Mouse (Mus musculus): ENCODE measurements at regions not wholly inside any gene's neighbourhood (a gene's known extent, or its start where the extent isn't known, plus 50 kb on each side); places are given as distances from the start of the nearest gene placed in this dataset.
A peak's percentile ranks its signal among the peaks of the same experiment; 100 is the strongest.

- H3K79me2 ChIP-seq (ENCODE audit: control insufficient read depth, insufficient read depth): no peaks in the 10 kb centered on the region
- no peaks in the 10 kb centered on the region for H3K36me3 ChIP-seq (ENCODE audit: control insufficient read depth, insufficient read depth)
- no peak overlapping the region for H3ac ChIP-seq (ENCODE audit: control insufficient read depth, insufficient read length)
- no peaks in the 10 kb centered on the region for H3K27me3 ChIP-seq (ENCODE audit: control insufficient read depth, insufficient read depth, insufficient read length)
- peak overlapping the region; percentile 78 for H3K4me2 ChIP-seq (ENCODE audit: low read depth)
- TF ChIP-seq SRF (IDR thresholded peaks at IDR 0.05; ENCODE audit: control insufficient read depth, insufficient read length, low read depth) (no peak), TCF3 (IDR thresholded peaks at IDR 0.05; ENCODE audit: insufficient read length, low read depth) (no peak), POLR2A (IDR thresholded peaks at IDR 0.05; ENCODE audit: insufficient read length, low read depth) (no peak), REST (IDR thresholded peaks at IDR 0.05; ENCODE audit: insufficient read depth, insufficient read length) (no peak), CEBPB (IDR thresholded peaks at IDR 0.05; ENCODE audit: insufficient read depth, poor library complexity, severe bottlenecking) (no peak), TCF12 (IDR thresholded peaks at IDR 0.05; ENCODE audit: insufficient read depth, poor library complexity, severe bottlenecking) (no peak), MYOD1 (IDR thresholded peaks at IDR 0.05; ENCODE audit: control insufficient read depth in 1 of 3, insufficient read length in 2 of 3, low read depth in 2 of 3) (no peak), POLR2AphosphoS2 (IDR thresholded peaks at IDR 0.05; ENCODE audit: insufficient read length, low read depth) (no peak), E2F4 (IDR thresholded peaks at IDR 0.05; ENCODE audit: insufficient read depth) (no peak), MAX (IDR thresholded peaks at IDR 0.05; ENCODE audit: low read depth) (no peak), MYOG (IDR thresholded peaks at IDR 0.05; ENCODE audit: control insufficient read depth in 1 of 3, insufficient read depth in 1 of 3, insufficient read length in 2 of 3, low read depth in 2 of 3) (no peak), USF1 (IDR thresholded peaks at IDR 0.05; ENCODE audit: low read depth) (no peak)
- H3K4me3 ChIP-seq: peak overlapping the region; percentile 9
These were observed 240.2 kb upstream of the Cxcr4 start for GRCm38 (mm10) chr1:128832201-128832883.

DNA sequence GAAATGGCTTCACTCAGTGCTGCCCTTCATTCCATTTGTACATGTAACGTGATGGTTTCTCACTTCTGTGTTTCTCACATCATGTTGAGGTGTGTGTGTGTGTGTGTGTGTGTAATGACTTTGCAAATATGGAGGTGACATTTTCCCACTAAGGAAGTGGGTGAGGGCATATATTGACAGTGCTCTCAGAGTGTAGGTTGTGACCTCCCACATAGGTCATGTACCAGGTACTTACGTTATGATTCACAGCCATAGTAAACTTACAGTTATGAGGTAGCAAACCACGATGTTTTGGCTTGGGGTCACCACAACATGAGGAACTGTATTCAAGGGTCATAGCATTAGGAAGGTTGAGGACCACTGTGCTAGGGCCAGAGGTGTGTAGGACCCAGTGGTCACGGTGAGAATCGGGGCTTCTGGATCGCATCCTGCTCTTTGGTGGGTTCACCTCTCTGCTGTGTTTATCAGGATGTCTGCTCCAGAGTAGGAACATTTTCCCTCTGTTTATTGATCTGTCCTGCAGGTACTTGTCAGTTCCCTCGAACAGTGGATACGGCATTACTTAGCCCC, 238.7 kb upstream of the Cxcr4 start:
- Histone ChIP-seq H3K27me3 (ENCODE audit: control insufficient read depth, insufficient read depth, insufficient read length) (no peaks in the 10 kb centered on the region), H3K79me2 (ENCODE audit: control insufficient read depth, insufficient read depth) (no peaks in the 10 kb centered on the region), H3K36me3 (ENCODE audit: control insufficient read depth, insufficient read depth) (no peaks in the 10 kb centered on the region), H3ac (ENCODE audit: control insufficient read depth, insufficient read length) (no peak overlapping the region), H3K4me3 (no peak overlapping the region), H3K4me2 (ENCODE audit: low read depth) (no peak overlapping the region)
- TF ChIP-seq POLR2AphosphoS2 (IDR thresholded peaks at IDR 0.05; ENCODE audit: insufficient read length, low read depth) (no peak), MYOD1 (IDR thresholded peaks at IDR 0.05; ENCODE audit: control insufficient read depth in 1 of 3, insufficient read length in 2 of 3, low read depth in 2 of 3) (no peak), USF1 (IDR thresholded peaks at IDR 0.05; ENCODE audit: low read depth) (no peak), MYOG (IDR thresholded peaks at IDR 0.05; ENCODE audit: control insufficient read depth in 1 of 3, insufficient read depth in 1 of 3, insufficient read length in 2 of 3, low read depth in 2 of 3) (no peak), TCF12 (IDR thresholded peaks at IDR 0.05; ENCODE audit: insufficient read depth, poor library complexity, severe bottlenecking) (no peak), REST (IDR thresholded peaks at IDR 0.05; ENCODE audit: insufficient read depth, insufficient read length) (no peak), MAX (IDR thresholded peaks at IDR 0.05; ENCODE audit: low read depth) (no peak), TCF3 (IDR thresholded peaks at IDR 0.05; ENCODE audit: insufficient read length, low read depth) (no peak)

DNA sequence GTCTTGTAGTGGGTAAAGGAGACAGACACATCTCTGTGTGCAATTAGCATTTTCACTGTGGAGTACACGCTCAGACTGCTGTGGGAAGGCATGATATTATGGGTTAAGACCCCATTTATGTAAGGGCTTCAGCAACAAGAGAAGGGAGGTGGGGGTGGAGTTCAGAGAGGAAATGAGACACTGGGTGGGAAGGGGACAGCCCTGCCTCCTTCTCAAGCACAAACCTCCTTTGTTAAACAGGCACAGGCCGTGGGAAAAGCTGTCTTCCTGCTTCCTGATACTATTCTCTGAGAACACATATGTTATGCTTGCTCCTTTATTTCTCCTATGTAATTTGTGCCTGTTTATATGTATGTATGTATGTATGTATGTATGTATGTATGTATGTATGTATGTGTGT, 237.4 kb upstream of the Cxcr4 start:
- H3K79me2 ChIP-seq (ENCODE audit: control insufficient read depth, insufficient read depth): no peaks in the 10 kb centered on the region
- no peak overlapping the region for H3K4me3 ChIP-seq
- no peak overlapping the region for H3K4me2 ChIP-seq (ENCODE audit: low read depth)
- TF ChIP-seq TCF12 (IDR thresholded peaks at IDR 0.05; ENCODE audit: insufficient read depth, poor library complexity, severe bottlenecking) (no peak), REST (IDR thresholded peaks at IDR 0.05; ENCODE audit: insufficient read depth, insufficient read length) (no peak), USF1 (IDR thresholded peaks at IDR 0.05; ENCODE audit: low read depth) (no peak), E2F4 (IDR thresholded peaks at IDR 0.05; ENCODE audit: insufficient read depth) (no peak), TCF3 (IDR thresholded peaks at IDR 0.05; ENCODE audit: insufficient read length, low read depth) (no peak), MYOD1 (IDR thresholded peaks at IDR 0.05; ENCODE audit: control insufficient read depth in 1 of 3, insufficient read length in 2 of 3, low read depth in 2 of 3) (no peak), MYOG (IDR thresholded peaks at IDR 0.05; ENCODE audit: control insufficient read depth in 1 of 3, insufficient read depth in 1 of 3, insufficient read length in 2 of 3, low read depth in 2 of 3) (no peak), POLR2A (IDR thresholded peaks at IDR 0.05; ENCODE audit: insufficient read length, low read depth) (no peak), CEBPB (IDR thresholded peaks at IDR 0.05; ENCODE audit: insufficient read depth, poor library complexity, severe bottlenecking) (no peak), POLR2AphosphoS2 (IDR thresholded peaks at IDR 0.05; ENCODE audit: insufficient read length, low read depth) (no peak), SRF (IDR thresholded peaks at IDR 0.05; ENCODE audit: control insufficient read depth, insufficient read length, low read depth) (no peak), MAX (IDR thresholded peaks at IDR 0.05; ENCODE audit: low read depth) (no peak)
- H3ac ChIP-seq (ENCODE audit: control insufficient read depth, insufficient read length): no peak overlapping the region
- no peaks in the 10 kb centered on the region for H3K36me3 ChIP-seq (ENCODE audit: control insufficient read depth, insufficient read depth)
- no peaks in the 10 kb centered on the region for H3K27me3 ChIP-seq (ENCODE audit: control insufficient read depth, insufficient read depth, insufficient read length)

- H3K4me2 ChIP-seq (ENCODE audit: low read depth): no peak overlapping the region
- H3K27me3 ChIP-seq (ENCODE audit: control insufficient read depth, insufficient read depth, insufficient read length): no peaks in the 10 kb centered on the region
- H3K36me3 ChIP-seq (ENCODE audit: control insufficient read depth, insufficient read depth): no peaks in the 10 kb centered on the region
- no peak overlapping the region for H3ac ChIP-seq (ENCODE audit: control insufficient read depth, insufficient read length)
- TF ChIP-seq MAX (IDR thresholded peaks at IDR 0.05; ENCODE audit: low read depth): no peak
- no peak for TF ChIP-seq TCF3 (IDR thresholded peaks at IDR 0.05; ENCODE audit: insufficient read length, low read depth)
- TF ChIP-seq REST (IDR thresholded peaks at IDR 0.05; ENCODE audit: insufficient read depth, insufficient read length): no peak
- no peak for TF ChIP-seq MYOG (IDR thresholded peaks at IDR 0.05; ENCODE audit: control insufficient read depth in 1 of 3, insufficient read depth in 1 of 3, insufficient read length in 2 of 3, low read depth in 2 of 3)
- no peak for TF ChIP-seq SRF (IDR thresholded peaks at IDR 0.05; ENCODE audit: control insufficient read depth, insufficient read length, low read depth)
- no peak for TF ChIP-seq E2F4 (IDR thresholded peaks at IDR 0.05; ENCODE audit: insufficient read depth)
- TF ChIP-seq POLR2A (IDR thresholded peaks at IDR 0.05; ENCODE audit: insufficient read length, low read depth): no peak
- TF ChIP-seq USF1 (IDR thresholded peaks at IDR 0.05; ENCODE audit: low read depth): no peak
- no peak for TF ChIP-seq POLR2AphosphoS2 (IDR thresholded peaks at IDR 0.05; ENCODE audit: insufficient read length, low read depth)
- TF ChIP-seq TCF12 (IDR thresholded peaks at IDR 0.05; ENCODE audit: insufficient read depth, poor library complexity, severe bottlenecking): no peak
- TF ChIP-seq MYOD1 (IDR thresholded peaks at IDR 0.05; ENCODE audit: control insufficient read depth in 1 of 3, insufficient read length in 2 of 3, low read depth in 2 of 3): no peak
- TF ChIP-seq CEBPB (IDR thresholded peaks at IDR 0.05; ENCODE audit: insufficient read depth, poor library complexity, severe bottlenecking): no peak
- no peaks in the 10 kb centered on the region for H3K79me2 ChIP-seq (ENCODE audit: control insufficient read depth, insufficient read depth)
- H3K4me3 ChIP-seq: no peak overlapping the region
These were observed 234.3 kb upstream of the Cxcr4 start for GRCm38 (mm10) chr1:128826419-128826818.

Measured in myocyte (in vitro differentiated cells).